Mouse (Mus musculus) kidney, embryonic 14.5 days (tissue): ENCODE measurements around the gene Ercc5. TPM values are rescaled to one million over a fixed set of nuclear protein-coding genes. Genes with fewer than 3 reads are reported as not detected.

ENCODE experiments used
- ATAC-seq: fragments of 200-750 bp; cut with Nextera tagmentation; 2 replicates; pipeline ENCODE4 v1.8.0; 2017; ENCODE audit warnings: moderate number of reproducible peaks, mild to moderate bottlenecking, moderate TSS enrichment, moderate library complexity; ENCODE audit not compliant: low FRiP score, low TSS enrichment
- H3K27ac ChIP-seq: fragments of 300-500 bp; sonication (generic); 2 replicates; pipeline ENCODE4 v1.5.1; 2014; ENCODE audit warnings: low read depth, mild to moderate bottlenecking, low read length, moderate library complexity, mixed read lengths
- H3K27me3 ChIP-seq: fragments of 300-500 bp; sonication (generic); 2 replicates; pipeline ENCODE4 v1.6.1; 2014; ENCODE audit warnings: mild to moderate bottlenecking, low read length; ENCODE audit not compliant: control insufficient read depth, insufficient read depth
- H3K36me3 ChIP-seq: fragments of 300-500 bp; sonication (generic); 2 replicates; pipeline ENCODE4 v1.6.1; 2014; ENCODE audit warnings: low read length, mixed read lengths; ENCODE audit not compliant: control insufficient read depth, insufficient read depth
- H3K4me1 ChIP-seq: fragments of 300-500 bp; sonication (generic); 2 replicates; pipeline ENCODE4 v1.6.1; 2014; ENCODE audit warnings: low read length, mixed read lengths; ENCODE audit not compliant: control insufficient read depth, insufficient read depth
- H3K4me2 ChIP-seq: fragments of 300-500 bp; sonication (generic); replicated peaks from 2 replicates; pipeline ENCODE4 v1.6.1; 2014; ENCODE audit warnings: low read depth, mild to moderate bottlenecking, low read length
- H3K4me3 ChIP-seq: fragments of 300-500 bp; sonication (generic); 2 replicates; pipeline ENCODE4 v1.5.1; 2014; ENCODE audit warnings: mild to moderate bottlenecking, low read length
- H3K9ac ChIP-seq: fragments of 300-500 bp; sonication (generic); 2 replicates; pipeline ENCODE4 v1.6.1; 2014; ENCODE audit warnings: low read depth, mild to moderate bottlenecking, low read length, moderate library complexity
- H3K9me3 ChIP-seq: fragments of 300-500 bp; sonication (generic); 2 replicates; pipeline ENCODE4 v1.6.1; 2016; ENCODE audit warnings: low read length; ENCODE audit not compliant: control insufficient read depth
- WGBS: fragments of 180-500 bp; shearing (Covaris S2); extraction: QIAGEN DNeasy Blood & Tissue Kit; methylation state at CpG from one replicate; pipeline ENCODE4 v1.1.7; 2014; 5-methylcytosine and 5-hydroxymethylcytosine counted together
- polyA plus RNA-seq: library from polyadenylated mRNA; unstranded; fragments of >200 nt; fragmentation: Nextera tagmentation; extraction: Ambion mirVana; gene quantifications from 2 replicates; pipeline ENCODE4 v1.2.1, GENCODE M21; 2014

The Ercc5 gene
- polyA plus RNA-seq, 1 experiment from 2014 or later = 23.2 TPM

GRCm38 (mm10) chr1:44216352-44217116 lies 69.0 kb downstream of the Ercc5 start:
- no peak overlapping the region for H3K4me3 ChIP-seq
- no peak overlapping the region for H3K9ac ChIP-seq
- WGBS = 77% methylated on average over 2 of the region's 2 CpGs
- H3K4me1 ChIP-seq = no peaks in the 10 kb centered on the region
- H3K27me3 ChIP-seq = no peaks in the 10 kb centered on the region
- no peak overlapping the region for H3K4me2 ChIP-seq
- no peak overlapping the region for H3K27ac ChIP-seq
- no peak for ATAC-seq
- no peaks in the 10 kb centered on the region for H3K36me3 ChIP-seq
- H3K9me3 ChIP-seq = no peaks in the 10 kb centered on the region

DNA sequence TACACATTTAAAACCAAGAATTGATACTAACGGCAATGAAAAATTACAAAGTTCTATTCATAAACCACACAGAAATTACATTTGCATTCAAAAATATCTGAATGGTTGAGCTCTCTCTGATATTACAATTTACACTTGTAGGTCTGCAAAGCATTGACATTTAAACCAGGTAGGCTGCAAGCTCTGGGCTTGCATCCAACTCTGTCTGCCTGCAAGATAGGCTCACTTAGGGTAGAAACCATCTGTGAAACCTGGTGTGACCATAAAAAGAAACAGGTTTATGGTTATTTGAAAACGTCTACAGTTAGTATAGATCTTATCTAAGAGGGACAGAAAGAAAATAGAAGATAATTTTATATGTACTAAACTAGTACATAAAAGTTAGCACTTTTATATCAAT lies 69.6 kb downstream of the Ercc5 start:
- H3K27ac ChIP-seq = no peak overlapping the region

GRCm38 (mm10) chr1:44218876-44219275 lies 71.3 kb downstream of the Ercc5 start, which contains the start of gene Mettl21e:
Mettl21e (minus strand) TSS chr1:44218961.
- Histone ChIP-seq H3K9me3 (no peaks in the 10 kb centered on the region), H3K4me2 (no peak within 1 kb of the TSS), H3K4me1 (no peaks in the 10 kb centered on the region), H3K27me3 (no peaks in the 10 kb centered on the region), H3K9ac (no peak within 1 kb of the TSS), H3K27ac (no peak within 1 kb of the TSS), H3K4me3 (no peak within 1 kb of the TSS), H3K36me3 (no peaks in the 10 kb centered on the region)
- ATAC-seq = no peak
- 59% methylated on average over 1 of the region's 1 CpGs for WGBS

More for the DNA sequence above, 69.6 kb downstream of the Ercc5 start:
- no peaks in the 10 kb centered on the region for H3K4me1 ChIP-seq
- no peak overlapping the region for H3K4me2 ChIP-seq
- H3K9me3 ChIP-seq = no peaks in the 10 kb centered on the region
- H3K9ac ChIP-seq = no peak overlapping the region
- H3K36me3 ChIP-seq = no peaks in the 10 kb centered on the region
- H3K4me3 ChIP-seq = no peak overlapping the region
- no peak for ATAC-seq
- WGBS = 61% methylated on average over 2 of the region's 2 CpGs
- no peaks in the 10 kb centered on the region for H3K27me3 ChIP-seq

DNA sequence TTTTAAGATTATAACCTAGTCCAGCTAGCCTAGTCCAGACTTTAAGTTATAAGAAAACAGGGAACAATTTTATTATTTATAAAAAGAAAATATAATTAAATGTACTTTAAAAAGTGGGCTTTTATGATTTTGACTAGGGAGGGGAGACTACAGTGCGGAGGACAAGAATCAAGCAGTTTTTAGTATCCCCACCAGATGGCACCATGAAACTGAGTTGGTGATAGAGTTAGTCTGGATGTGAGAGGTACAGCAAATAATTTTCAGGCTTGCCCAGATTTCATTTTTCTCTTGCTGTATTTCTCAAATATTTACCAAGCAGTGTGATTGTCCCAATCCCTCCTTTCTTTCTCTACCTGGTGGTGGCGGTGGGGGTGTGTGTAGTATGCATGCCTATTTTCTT lies 81.5 kb downstream of the Ercc5 start:
- Histone ChIP-seq H3K36me3 (no peaks in the 10 kb centered on the region), H3K27me3 (no peaks in the 10 kb centered on the region), H3K4me1 (no peaks in the 10 kb centered on the region), H3K4me3 (no peak overlapping the region), H3K9me3 (no peaks in the 10 kb centered on the region), H3K9ac (no peak overlapping the region), H3K4me2 (no peak overlapping the region), H3K27ac (no peak overlapping the region)
- ATAC-seq = 0 out of 2 replicates have a peak, but pooled peaks have one; percentile 28
- WGBS = 47% methylated on average over 2 of the region's 2 CpGs

Other genes with a start within 250 kb of the Ercc5 start
- gene Tpp2, start 214.1 kb upstream of the Ercc5 start, polyA plus RNA-seq = 41.2 and 63.0 TPM in 2 replicates
- 0.41 and 0.43 TPM in 2 replicates for gene Mettl21c, start 127.7 kb upstream of the Ercc5 start, polyA plus RNA-seq
- 0.09 and 0.14 TPM in 2 replicates for gene Gm8251, start 85.8 kb upstream of the Ercc5 start, polyA plus RNA-seq
- gene Tex30, start 45.3 kb upstream of the Ercc5 start, polyA plus RNA-seq = 104 and 122 TPM in 2 replicates
- gene Kdelc1, start 28.9 kb upstream of the Ercc5 start, polyA plus RNA-seq = 66.4 and 78.0 TPM in 2 replicates
- gene Bivm, start 28.8 kb upstream of the Ercc5 start, polyA plus RNA-seq = 16.4 and 24.1 TPM in 2 replicates
- not detected in 2 replicates for gene Mettl21e, start 71.2 kb downstream of the Ercc5 start, polyA plus RNA-seq